Mouse (Mus musculus) testis, adult 2 months (tissue): ENCODE measurements around the gene Tmod3.

Source experiments
- CTCF ChIP-seq: fragments of 200-500 bp; IDR thresholded peaks from 2 replicates; pipeline ENCODE4 v1.5.1; 2012; ENCODE audit warnings: low read depth, mild to moderate bottlenecking, inconsistent platforms, low read length, moderate library complexity; ENCODE audit not compliant: control insufficient read depth, insufficient read depth, insufficient replicate concordance
- POLR2A ChIP-seq: fragments of 200-500 bp; IDR thresholded peaks from 2 replicates; pipeline ENCODE4 v1.6.1; 2012; ENCODE audit warnings: low read depth, mild to moderate bottlenecking, inconsistent platforms, low read length, moderate library complexity; ENCODE audit not compliant: control insufficient read depth

GRCm38 (mm10) chr9:75579321-75579720 is 19.9 kb upstream of the Tmod3 start:
- TF ChIP-seq CTCF, result no peak
- no peak for TF ChIP-seq POLR2A
